Mouse (Mus musculus): ENCODE measurements around the gene Stt3b. TPM values are rescaled to one million over a fixed set of nuclear protein-coding genes. Genes with fewer than 3 reads are reported as not detected.

Stt3b gene
- total and polyA plus RNA-seq, 3 experiments, result 22.2 to 56.5 (median 54.9) TPM

DNA sequence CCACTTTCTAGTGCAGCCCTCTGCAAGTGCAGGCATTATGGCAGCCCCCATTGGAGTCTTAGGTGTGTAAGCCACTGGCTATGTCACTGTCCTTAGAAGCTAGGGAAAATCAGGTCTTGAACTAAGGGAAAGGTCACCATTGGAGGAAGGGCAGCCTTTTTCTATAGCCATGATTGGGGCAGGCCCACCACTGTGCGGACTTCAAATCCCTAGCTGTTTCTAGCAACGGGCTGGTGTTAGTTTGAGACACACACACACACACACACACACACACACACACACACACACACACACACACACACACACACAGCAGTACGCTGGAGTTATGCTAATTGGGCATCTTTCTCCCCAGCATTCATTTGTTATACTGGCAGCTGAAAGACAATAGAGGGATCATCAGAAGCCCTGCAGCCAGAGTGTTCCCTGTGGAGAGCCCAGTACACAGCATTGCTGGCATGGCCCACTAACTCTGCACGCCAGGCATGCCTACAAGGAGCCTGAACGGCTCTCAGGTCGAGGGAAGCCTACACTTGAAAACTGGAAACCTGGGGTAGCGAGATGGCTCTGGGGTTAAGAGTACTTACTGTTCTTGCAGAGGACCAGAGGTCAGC, 85.4 kb downstream of the Stt3b start:
- DNase-seq, result no peak
- Histone ChIP-seq H3K9ac (ENCODE audit: low read depth, low read length) (no peak overlapping the region), H3K27ac (no peak overlapping the region), H3K79me2 (replicated peaks; ENCODE audit: control insufficient read depth, insufficient read depth, low read length) (no peaks in the 10 kb centered on the region), H3K4me3 (no peak overlapping the region), H3K27me3 (ENCODE audit: control insufficient read depth, insufficient read depth, low read length) (no peaks in the 10 kb centered on the region), H3K36me3 (ENCODE audit: control insufficient read depth, insufficient read depth, low read length) (no peaks in the 10 kb centered on the region), H3K4me1 (ENCODE audit: control insufficient read depth, insufficient read depth, low read length) (no peaks in the 10 kb centered on the region)
- 87% methylated on average over 7 of the region's 7 CpGs for WGBS
- TF ChIP-seq EP300 (IDR thresholded peaks at IDR 0.05; ENCODE audit: insufficient read depth, low read depth, low read length) (no peak), CTCF (IDR thresholded peaks at IDR 0.05) (no peak), POLR2A (IDR thresholded peaks at IDR 0.05; ENCODE audit: insufficient read depth, low read depth, low read length) (no peak)
- intact Hi-C loops (cut with DNase I), result no loop called here

DNA sequence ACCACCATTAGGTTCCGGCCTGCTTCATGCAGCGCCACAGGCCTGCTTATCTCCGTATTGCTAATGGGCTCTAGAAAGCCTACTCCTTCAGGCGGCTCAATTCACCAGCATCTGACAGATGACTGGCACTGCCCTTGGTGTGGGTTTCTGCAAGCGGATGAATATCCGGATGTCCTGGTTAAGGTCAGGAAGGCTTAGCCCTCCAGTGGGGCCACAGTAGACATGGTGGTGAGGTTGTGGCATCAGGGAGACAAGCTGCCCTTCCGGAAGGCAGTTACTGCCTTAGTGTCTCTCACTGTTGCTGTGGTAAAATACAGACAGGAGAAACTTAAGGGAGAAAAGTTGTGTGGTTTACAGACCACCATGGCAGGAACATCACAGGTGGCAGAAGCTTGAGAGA, 89.0 kb downstream of the Stt3b start:
- Histone ChIP-seq H3K9ac (ENCODE audit: low read depth, low read length) (no peak overlapping the region), H3K27ac (no peak overlapping the region), H3K27me3 (ENCODE audit: control insufficient read depth, insufficient read depth, low read length) (no peaks in the 10 kb centered on the region), H3K4me1 (ENCODE audit: control insufficient read depth, insufficient read depth, low read length) (no peaks in the 10 kb centered on the region), H3K36me3 (ENCODE audit: control insufficient read depth, insufficient read depth, low read length) (no peaks in the 10 kb centered on the region), H3K79me2 (replicated peaks; ENCODE audit: control insufficient read depth, insufficient read depth, low read length) (no peaks in the 10 kb centered on the region), H3K4me3 (no peak overlapping the region)
- no peak for DNase-seq
- intact Hi-C loops (cut with DNase I), result no loop called here
- WGBS, result 96% methylated on average over 7 of the region's 7 CpGs
- TF ChIP-seq CTCF (IDR thresholded peaks at IDR 0.05) (no peak), EP300 (IDR thresholded peaks at IDR 0.05; ENCODE audit: insufficient read depth, low read depth, low read length) (no peak), POLR2A (IDR thresholded peaks at IDR 0.05; ENCODE audit: insufficient read depth, low read depth, low read length) (no peak)

GRCm38 (mm10) chr9:115220466-115220865, 89.8 kb downstream of the Stt3b start:
- no peaks in the 10 kb centered on the region for H3K36me3 ChIP-seq (ENCODE audit: control insufficient read depth, insufficient read depth, low read length)
- no peak overlapping the region for H3K9ac ChIP-seq (ENCODE audit: low read depth, low read length)
- H3K4me1 ChIP-seq (ENCODE audit: control insufficient read depth, insufficient read depth, low read length), result no peaks in the 10 kb centered on the region
- no peak overlapping the region for H3K27ac ChIP-seq
- no peak for DNase-seq
- H3K4me3 ChIP-seq, result no peak overlapping the region
- no peaks in the 10 kb centered on the region for H3K27me3 ChIP-seq (ENCODE audit: control insufficient read depth, insufficient read depth, low read length)
- TF ChIP-seq POLR2A (IDR thresholded peaks at IDR 0.05; ENCODE audit: insufficient read depth, low read depth, low read length) (no peak), EP300 (IDR thresholded peaks at IDR 0.05; ENCODE audit: insufficient read depth, low read depth, low read length) (no peak), CTCF (IDR thresholded peaks at IDR 0.05) (no peak)
- no peaks in the 10 kb centered on the region for H3K79me2 ChIP-seq (replicated peaks; ENCODE audit: control insufficient read depth, insufficient read depth, low read length)
- WGBS, result 78% methylated on average over 7 of the region's 7 CpGs
- intact Hi-C loops (cut with DNase I), result no loop called here

- no peak overlapping the region for H3K4me3 ChIP-seq
- no peak for TF ChIP-seq POLR2A (IDR thresholded peaks at IDR 0.05; ENCODE audit: insufficient read depth, low read depth, low read length)
- no peak for TF ChIP-seq CTCF (IDR thresholded peaks at IDR 0.05)
- TF ChIP-seq EP300 (IDR thresholded peaks at IDR 0.05; ENCODE audit: insufficient read depth, low read depth, low read length), result no peak
- H3K27ac ChIP-seq, result no peak overlapping the region
- no peaks in the 10 kb centered on the region for H3K79me2 ChIP-seq (replicated peaks; ENCODE audit: control insufficient read depth, insufficient read depth, low read length)
- intact Hi-C loops (cut with DNase I), result no loop called here
- WGBS, result 61% methylated on average over 9 of the region's 9 CpGs
- no peaks in the 10 kb centered on the region for H3K36me3 ChIP-seq (ENCODE audit: control insufficient read depth, insufficient read depth, low read length)
- H3K4me1 ChIP-seq (ENCODE audit: control insufficient read depth, insufficient read depth, low read length), result no peaks in the 10 kb centered on the region
- no peak for DNase-seq
- no peak overlapping the region for H3K9ac ChIP-seq (ENCODE audit: low read depth, low read length)
- H3K27me3 ChIP-seq (ENCODE audit: control insufficient read depth, insufficient read depth, low read length), result no peaks in the 10 kb centered on the region
Observed at GRCm38 (mm10) chr9:115217984-115218383, 92.2 kb downstream of the Stt3b start.

DNA sequence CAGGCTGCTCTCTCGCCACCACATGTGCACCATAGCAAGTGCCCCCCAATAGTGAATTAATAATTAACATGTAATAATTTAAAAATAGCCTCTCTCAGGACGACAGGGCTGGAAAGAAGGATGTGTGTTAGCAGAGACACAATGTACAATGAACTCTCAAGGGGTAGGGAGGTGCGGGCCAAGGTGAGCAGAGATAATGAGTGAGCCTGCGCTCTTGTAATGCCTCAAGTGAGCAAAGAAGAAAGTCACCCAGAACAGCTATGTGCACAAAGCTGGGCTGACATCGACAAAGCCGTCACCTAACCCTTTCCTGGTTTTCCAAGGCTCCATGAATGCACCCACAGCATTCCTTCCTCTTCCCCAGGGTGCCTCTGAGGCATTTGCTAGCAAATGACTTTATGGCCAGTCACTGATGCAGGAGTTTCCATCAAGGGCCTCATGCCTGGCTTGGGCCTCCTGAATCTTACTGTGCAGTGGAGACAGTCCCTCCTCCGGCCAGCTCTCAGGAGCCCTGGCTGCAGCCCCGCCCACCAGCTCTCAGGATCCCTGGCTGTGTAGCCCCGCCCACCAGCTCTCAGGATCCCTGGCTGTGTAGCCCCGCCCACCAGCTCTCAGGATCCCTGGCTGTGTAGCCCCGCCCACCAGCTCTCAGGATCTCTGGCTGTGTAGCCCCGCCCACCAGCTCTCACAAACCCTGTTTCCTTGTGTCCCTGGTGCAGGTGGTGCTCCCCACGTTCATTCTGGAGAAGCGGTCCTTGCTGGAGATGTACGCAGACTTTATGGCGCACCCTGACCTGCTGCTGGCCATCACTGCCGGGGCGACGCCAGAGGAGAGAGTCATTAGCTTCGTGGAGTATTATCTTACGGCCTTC, 94.2 kb downstream of the Stt3b start:
- WGBS, result 69% methylated on average over 21 of the region's 21 CpGs
- no peak for DNase-seq
- Histone ChIP-seq H3K36me3 (ENCODE audit: control insufficient read depth, insufficient read depth, low read length) (no peaks in the 10 kb centered on the region), H3K27me3 (ENCODE audit: control insufficient read depth, insufficient read depth, low read length) (no peaks in the 10 kb centered on the region), H3K4me1 (ENCODE audit: control insufficient read depth, insufficient read depth, low read length) (no peaks in the 10 kb centered on the region), H3K79me2 (replicated peaks; ENCODE audit: control insufficient read depth, insufficient read depth, low read length) (no peaks in the 10 kb centered on the region), H3K4me3 (no peak overlapping the region), H3K27ac (no peak overlapping the region), H3K9ac (ENCODE audit: low read depth, low read length) (no peak overlapping the region)
- intact Hi-C loops (cut with DNase I), result no loop called here
- TF ChIP-seq POLR2A (IDR thresholded peaks at IDR 0.05; ENCODE audit: insufficient read depth, low read depth, low read length) (no peak), CTCF (IDR thresholded peaks at IDR 0.05) (no peak), EP300 (IDR thresholded peaks at IDR 0.05; ENCODE audit: insufficient read depth, low read depth, low read length) (no peak)

Data from heart, adult 2 months (tissue).